Mouse (Mus musculus): ENCODE data around the gene Gulp1.

Gene Gulp1

DNA sequence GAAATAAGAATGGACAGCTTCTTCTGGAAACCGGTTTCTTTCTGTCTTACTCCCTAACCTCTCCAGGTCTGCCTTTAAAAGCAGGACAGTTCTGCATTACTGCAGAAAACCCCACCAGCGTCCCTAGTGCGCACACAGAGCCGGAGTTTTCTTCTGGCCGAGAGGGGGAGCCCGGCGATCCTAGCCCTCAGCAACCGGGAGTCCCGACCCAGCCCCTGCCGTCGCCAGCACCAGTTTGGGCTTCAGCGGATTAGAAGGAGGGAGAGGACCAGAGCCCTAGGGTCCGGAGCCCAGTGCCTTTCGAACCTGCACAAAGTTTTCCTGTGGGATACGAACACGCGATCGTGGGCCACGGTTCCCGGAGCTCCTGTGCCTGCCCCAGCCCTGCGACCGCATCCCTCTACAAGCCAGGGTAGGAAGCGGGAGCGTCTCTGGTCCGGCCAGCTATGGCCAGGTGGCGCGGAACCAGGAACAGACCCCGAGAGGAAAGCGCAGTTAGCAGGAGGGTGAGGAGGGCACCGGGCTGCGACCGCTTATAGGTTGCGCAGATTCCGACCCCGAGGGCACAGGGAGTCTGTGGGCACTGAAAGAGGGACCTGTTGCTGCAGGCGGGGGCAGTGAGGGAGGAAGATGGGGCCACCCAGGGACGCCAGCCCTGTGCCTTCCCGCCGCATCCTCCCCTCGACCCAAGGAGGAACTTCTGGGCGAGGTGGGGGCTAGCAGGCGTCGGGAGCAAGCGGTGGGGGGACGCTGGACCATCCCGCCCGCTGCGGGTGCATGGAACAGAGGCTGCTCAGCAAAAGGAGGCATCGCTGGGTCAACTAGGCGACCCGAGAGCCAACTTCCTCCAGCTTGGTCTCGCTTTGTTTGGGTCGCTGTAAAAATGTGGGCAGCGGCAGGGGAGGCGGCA, at the start of gene Gulp1:
Gene Gulp1 (plus strand): TSS at position 51 of the 910 bp plus-strand sequence.
- DNase-seq (ENCODE audit: low spot score), result peak; percentile 79

GRCm38 (mm10) chr1:44550261-44550660, 1.1 kb upstream of the Gulp1 start:
- DNase-seq (ENCODE audit: low spot score), result no peak

- DNase-seq (ENCODE audit: low spot score), result peak; percentile 64
Measured at GRCm38 (mm10) chr1:44552371-44552841, 1.1 kb downstream of the Gulp1 start.

GRCm38 (mm10) chr1:44553166-44553898, 2.0 kb downstream of the Gulp1 start:
- DNase-seq (ENCODE audit: low spot score), result no peak

GRCm38 (mm10) chr1:44567431-44567830, 16.1 kb downstream of the Gulp1 start:
- DNase-seq (ENCODE audit: low spot score), result no peak

GRCm38 (mm10) chr1:44568296-44568695, 17.0 kb downstream of the Gulp1 start:
- DNase-seq (ENCODE audit: low spot score), result no peak

- DNase-seq (ENCODE audit: low spot score), result no peak
Measured at GRCm38 (mm10) chr1:44576001-44576400, 24.7 kb downstream of the Gulp1 start.

- no peak for DNase-seq (ENCODE audit: low spot score)
Measured at GRCm38 (mm10) chr1:44576610-44577009, 25.3 kb downstream of the Gulp1 start.

GRCm38 (mm10) chr1:44580390-44580789, 29.1 kb downstream of the Gulp1 start:
- DNase-seq (ENCODE audit: low spot score), result no peak

- DNase-seq (ENCODE audit: low spot score), result peak; percentile 7
Measured at GRCm38 (mm10) chr1:44584886-44585385, 33.6 kb downstream of the Gulp1 start.

- DNase-seq (ENCODE audit: low spot score), result no peak
Measured at GRCm38 (mm10) chr1:44591742-44592141, 40.4 kb downstream of the Gulp1 start.

GRCm38 (mm10) chr1:44593109-44593508, 41.8 kb downstream of the Gulp1 start:
- no peak for DNase-seq (ENCODE audit: low spot score)

- no peak for DNase-seq (ENCODE audit: low spot score)
Measured at GRCm38 (mm10) chr1:44598312-44598711, 47.0 kb downstream of the Gulp1 start.

- no peak for DNase-seq (ENCODE audit: low spot score)
Measured at GRCm38 (mm10) chr1:44613294-44614041, 62.2 kb downstream of the Gulp1 start.

DNA sequence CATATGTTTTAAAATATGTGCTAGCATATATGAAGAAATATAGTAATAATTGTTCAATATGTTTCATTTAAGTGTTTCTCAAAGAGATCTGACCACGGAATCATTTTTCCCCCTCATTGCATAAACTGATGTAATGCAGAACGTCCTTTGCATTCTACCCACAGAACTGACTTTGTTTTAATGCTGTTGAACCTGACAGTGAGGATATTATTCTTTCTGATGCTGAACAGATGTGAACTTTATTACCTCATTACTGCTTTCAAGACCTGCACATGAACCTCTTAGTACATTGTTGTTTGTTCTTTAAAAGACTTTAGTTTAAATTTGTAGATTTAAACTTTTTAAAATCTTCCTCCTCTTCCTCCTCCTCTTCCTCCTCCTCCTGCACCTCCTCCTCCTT, 67.4 kb downstream of the Gulp1 start:
- no peak for DNase-seq (ENCODE audit: low spot score)

- no peak for DNase-seq (ENCODE audit: low spot score)
Measured at GRCm38 (mm10) chr1:44634481-44634880, 83.2 kb downstream of the Gulp1 start.

GRCm38 (mm10) chr1:44645678-44646276, 94.5 kb downstream of the Gulp1 start:
- DNase-seq (ENCODE audit: low spot score), result no peak

DNA sequence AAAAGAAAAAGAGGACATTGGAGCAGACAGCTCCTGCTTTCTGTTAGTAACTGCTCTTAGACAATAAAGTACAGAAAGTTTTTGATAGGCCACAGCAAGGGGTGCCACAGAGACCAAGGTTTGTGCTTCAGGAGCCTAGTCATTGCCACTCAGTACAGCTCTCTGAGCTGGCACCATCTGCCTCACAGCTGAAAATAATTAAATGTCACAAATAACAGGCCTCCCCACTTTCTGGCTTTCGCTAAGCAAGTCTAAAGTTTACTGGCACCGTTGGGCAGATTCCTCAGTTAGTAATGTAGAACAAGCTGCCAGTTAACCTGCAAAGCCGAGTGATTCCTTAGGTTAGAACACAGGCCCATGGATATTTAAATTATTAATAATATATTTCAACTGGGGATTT, 127.7 kb downstream of the Gulp1 start:
- DNase-seq (ENCODE audit: low spot score), result no peak

GRCm38 (mm10) chr1:44679415-44679814, 128.1 kb downstream of the Gulp1 start:
- DNase-seq (ENCODE audit: low spot score), result no peak

DNA sequence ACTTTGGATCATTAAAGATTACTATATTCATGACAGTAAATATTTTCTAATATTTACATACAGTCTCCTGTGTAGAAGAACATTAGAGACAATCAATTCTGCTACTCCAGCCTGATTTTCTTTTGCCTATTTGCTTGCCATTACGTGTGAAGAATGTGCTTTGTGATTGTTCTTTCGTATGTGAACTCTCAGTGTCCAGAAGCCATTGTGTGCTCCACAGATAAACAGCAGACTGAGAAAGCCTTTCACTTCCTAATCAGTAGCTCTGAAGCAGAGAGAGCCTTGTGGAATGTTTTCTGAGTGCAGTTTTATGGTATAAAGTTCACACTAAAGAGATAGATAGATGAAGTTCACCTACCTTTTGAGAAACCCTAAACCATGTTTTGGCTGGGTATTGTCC, 131.2 kb downstream of the Gulp1 start:
- DNase-seq (ENCODE audit: low spot score), result no peak

DNA sequence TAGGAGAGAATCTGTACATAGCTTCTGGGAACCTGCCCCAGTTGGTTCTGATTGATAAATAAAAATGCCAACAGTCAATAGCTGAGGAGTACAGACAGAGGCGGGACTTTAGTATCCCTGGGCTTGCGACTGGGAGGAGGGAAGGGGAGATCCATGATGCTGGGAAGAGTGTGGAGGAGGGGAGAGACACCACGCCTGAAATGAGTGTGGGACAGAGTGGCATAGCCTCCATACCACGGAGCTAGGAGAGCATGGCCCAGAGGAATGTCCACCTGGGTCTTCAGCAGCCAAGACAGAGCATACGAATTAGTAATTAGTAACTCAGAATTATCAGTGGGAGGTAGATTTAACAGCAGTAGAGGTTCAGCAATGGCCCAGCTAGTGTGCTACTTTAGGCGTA, 132.4 kb downstream of the Gulp1 start:
- no peak for DNase-seq (ENCODE audit: low spot score)

All from ovary, postnatal 36 days (tissue).